Mouse (Mus musculus) liver, embryonic 14.5 days (tissue): ENCODE measurements around the gene Mrvi1. TPM values are rescaled to one million over a fixed set of nuclear protein-coding genes. Genes with fewer than 3 reads are reported as not detected.

Experiments
- ATAC-seq: fragments of 200-750 bp; cut with Nextera tagmentation; 2 replicates; pipeline ENCODE4 v1.8.0; 2017; ENCODE audit warnings: moderate number of reproducible peaks, mild to moderate bottlenecking, moderate library complexity; ENCODE audit not compliant: insufficient read depth
- DNase-seq, 3 experiments: peaks; one replicate each; pipeline ENCODE4 v3.0.0-alpha.2; 2012 to 2013; ENCODE audit warnings: low read depth in 3 of 3, low spot score in 3 of 3
- H3K27ac ChIP-seq: fragments of 300-500 bp; sonication (generic); 2 replicates; pipeline ENCODE4 v1.5.1; 2014; ENCODE audit warnings: moderate library complexity, mild to moderate bottlenecking, control low read depth, inconsistent platforms
- H3K27me3 ChIP-seq: fragments of 300-500 bp; sonication (generic); 2 replicates; pipeline ENCODE4 v1.6.1; 2014; ENCODE audit warnings: mild to moderate bottlenecking, low read length, moderate library complexity; ENCODE audit not compliant: control insufficient read depth, insufficient read depth
- H3K36me3 ChIP-seq: fragments of 300-500 bp; sonication (generic); replicated peaks from 2 replicates; pipeline ENCODE4 v1.6.1; 2014; ENCODE audit warnings: low read depth; ENCODE audit not compliant: control insufficient read depth, insufficient read depth
- H3K4me1 ChIP-seq, 2 experiments: fragments of 200-500 bp in 1 of 2; fragments of 300-500 bp in 1 of 2; sonication (generic) in 1 of 2; replicated peaks; 2 replicates each; pipeline ENCODE4 v1.6.1; 2012 to 2014; ENCODE audit warnings: antibody characterized with exemption in 1 of 2, inconsistent platforms in 1 of 2, low read length in 1 of 2; ENCODE audit not compliant: control insufficient read depth in 2 of 2, insufficient read depth in 2 of 2
- H3K4me2 ChIP-seq: fragments of 300-500 bp; sonication (generic); 2 replicates; pipeline ENCODE4 v1.6.1; 2014; ENCODE audit warnings: low read depth, mild to moderate bottlenecking, control low read depth, moderate library complexity
- H3K4me3 ChIP-seq, 2 experiments: fragments of 200-500 bp in 1 of 2; fragments of 300-500 bp in 1 of 2; sonication (generic) in 1 of 2; 2 replicates each; pipeline ENCODE4 v1.5.1; 2012 to 2014; ENCODE audit warnings: low read depth in 2 of 2, low read length in 2 of 2, mild to moderate bottlenecking in 2 of 2, control low read depth in 1 of 2, inconsistent platforms in 1 of 2, moderate library complexity in 1 of 2; ENCODE audit not compliant: insufficient read depth in 1 of 2
- H3K9ac ChIP-seq: fragments of 300-500 bp; sonication (generic); replicated peaks from 2 replicates; pipeline ENCODE4 v1.6.1; 2014; ENCODE audit warnings: mild to moderate bottlenecking, control low read depth, moderate library complexity
- H3K9me3 ChIP-seq: fragments of 300-500 bp; sonication (generic); 2 replicates; pipeline ENCODE4 v1.6.1; 2016; ENCODE audit warnings: low read length, mixed read lengths; ENCODE audit not compliant: control insufficient read depth
- CTCF ChIP-seq: IDR thresholded peaks from 2 replicates; pipeline ENCODE4 v1.5.1; 2016; ENCODE audit warnings: antibody characterized with exemption, low read depth, control low read depth
- EP300 ChIP-seq: IDR thresholded peaks from 2 replicates; pipeline ENCODE4 v1.6.1; 2016; ENCODE audit warnings: antibody characterized with exemption, low read depth
- WGBS: fragments of 180-500 bp; shearing (Covaris S2); extraction: QIAGEN DNeasy Blood & Tissue Kit; methylation state at CpG from one replicate; pipeline ENCODE4 v1.1.7; 2014; ENCODE audit not compliant: insufficient replicate concordance; 5-methylcytosine and 5-hydroxymethylcytosine counted together
- polyA plus RNA-seq, 2 experiments: library from polyadenylated mRNA; depleted of rRNA in 1 of 2; stranded (reverse) in 1 of 2; unstranded in 1 of 2; fragments of >200 nt; fragmentation: Nextera tagmentation in 1 of 2; extraction: Ambion mirVana in 1 of 2; gene quantifications; 2 replicates each; pipeline versions ENCODE4 v1.2.1 to v1.2.3; 2012 to 2014

Mrvi1 gene
- polyA plus RNA-seq, 2 experiments: 3.7 to 4.7 TPM

- Histone ChIP-seq H3K4me3 (no peak overlapping the region), H3K4me2 (no peak overlapping the region), H3K36me3 (no peaks in the 10 kb centered on the region), H3K9me3 (no peaks in the 10 kb centered on the region), H3K27ac (no peak overlapping the region), H3K9ac (no peak overlapping the region), H3K27me3 (no peaks in the 10 kb centered on the region), H3K4me1 (peaks cover 20 to 40% of the 10 kb centered on the region in 2 experiments)
- DNase-seq (no peak), ATAC-seq (no peak)
- no peak for TF ChIP-seq EP300
- no peak for TF ChIP-seq CTCF
- 74% methylated on average over 3 of the region's 3 CpGs for WGBS
Measured at GRCm38 (mm10) chr7:110962497-110962896, 19.8 kb downstream of the Mrvi1 start.

- Histone ChIP-seq H3K9me3 (no peaks in the 10 kb centered on the region), H3K4me2 (no peak overlapping the region), H3K4me3 (no peak overlapping the region), H3K9ac (no peak overlapping the region), H3K4me1 (peaks cover 3 to 23% of the 10 kb centered on the region in 2 experiments; a peak in 3 of 4 replicates), H3K36me3 (no peaks in the 10 kb centered on the region), H3K27me3 (no peaks in the 10 kb centered on the region), H3K27ac (no peak overlapping the region)
- TF ChIP-seq EP300: no peak
- TF ChIP-seq CTCF: no peak
- DNase-seq (no peak), ATAC-seq (peak; percentile 43; the same call in 1 of the 2 replicates)
- WGBS: 29% methylated on average over 14 of the region's 14 CpGs
Measured at GRCm38 (mm10) chr7:110956422-110957170, 25.7 kb downstream of the Mrvi1 start.

- no peak overlapping the region for H3K4me3 ChIP-seq
- no peaks in the 10 kb centered on the region for H3K9me3 ChIP-seq
- ATAC-seq: no peak
- WGBS: 33% methylated on average over 2 of the region's 2 CpGs
- DNase-seq: no peak
- H3K4me2 ChIP-seq: no peak overlapping the region
- H3K36me3 ChIP-seq: no peaks in the 10 kb centered on the region
- H3K4me1 ChIP-seq: peaks cover 3 to 21% of the 10 kb centered on the region in 2 experiments; a peak in 3 of 4 replicates
- H3K9ac ChIP-seq: no peak overlapping the region
- H3K27me3 ChIP-seq: no peaks in the 10 kb centered on the region
- no peak overlapping the region for H3K27ac ChIP-seq
- TF ChIP-seq CTCF (no peak), EP300 (no peak)
Measured at GRCm38 (mm10) chr7:110955576-110955975, 26.7 kb downstream of the Mrvi1 start.

GRCm38 (mm10) chr7:110954072-110954858, 28.0 kb downstream of the Mrvi1 start:
- WGBS: 35% methylated on average over 6 of the region's 6 CpGs
- no peak for ATAC-seq
- TF ChIP-seq CTCF (no peak), EP300 (no peak)

GRCm38 (mm10) chr7:110953210-110953609, 29.1 kb downstream of the Mrvi1 start:
- 32% methylated on average over 1 of the region's 1 CpGs for WGBS
- TF ChIP-seq CTCF (no peak), EP300 (no peak)
- no peaks in the 10 kb centered on the region for H3K27me3 ChIP-seq
- no peaks in the 10 kb centered on the region for H3K36me3 ChIP-seq
- no peaks in the 10 kb centered on the region for H3K9me3 ChIP-seq
- DNase-seq: no peak
- no peak overlapping the region for H3K9ac ChIP-seq
- no peak for ATAC-seq
- H3K27ac ChIP-seq: no peak overlapping the region
- peaks cover 0 to 16% of the 10 kb centered on the region in 2 experiments; a peak in 2 of 4 replicates for H3K4me1 ChIP-seq
- H3K4me3 ChIP-seq: no peak overlapping the region
- H3K4me2 ChIP-seq: no peak overlapping the region

More at GRCm38 (mm10) chr7:110954072-110954858, 28.0 kb downstream of the Mrvi1 start:
- peaks cover 0 to 16% of the 10 kb centered on the region in 2 experiments; a peak in 2 of 4 replicates for H3K4me1 ChIP-seq
- H3K9me3 ChIP-seq: no peaks in the 10 kb centered on the region
- H3K27me3 ChIP-seq: no peaks in the 10 kb centered on the region
- no peak overlapping the region for H3K9ac ChIP-seq
- no peak overlapping the region for H3K4me3 ChIP-seq
- DNase-seq: no peak
- H3K36me3 ChIP-seq: no peaks in the 10 kb centered on the region
- H3K4me2 ChIP-seq: no peak overlapping the region
- no peak overlapping the region for H3K27ac ChIP-seq
